Comparison of ENCODE assay signal across 21 mouse cellular contexts in the genomic region with DNA sequence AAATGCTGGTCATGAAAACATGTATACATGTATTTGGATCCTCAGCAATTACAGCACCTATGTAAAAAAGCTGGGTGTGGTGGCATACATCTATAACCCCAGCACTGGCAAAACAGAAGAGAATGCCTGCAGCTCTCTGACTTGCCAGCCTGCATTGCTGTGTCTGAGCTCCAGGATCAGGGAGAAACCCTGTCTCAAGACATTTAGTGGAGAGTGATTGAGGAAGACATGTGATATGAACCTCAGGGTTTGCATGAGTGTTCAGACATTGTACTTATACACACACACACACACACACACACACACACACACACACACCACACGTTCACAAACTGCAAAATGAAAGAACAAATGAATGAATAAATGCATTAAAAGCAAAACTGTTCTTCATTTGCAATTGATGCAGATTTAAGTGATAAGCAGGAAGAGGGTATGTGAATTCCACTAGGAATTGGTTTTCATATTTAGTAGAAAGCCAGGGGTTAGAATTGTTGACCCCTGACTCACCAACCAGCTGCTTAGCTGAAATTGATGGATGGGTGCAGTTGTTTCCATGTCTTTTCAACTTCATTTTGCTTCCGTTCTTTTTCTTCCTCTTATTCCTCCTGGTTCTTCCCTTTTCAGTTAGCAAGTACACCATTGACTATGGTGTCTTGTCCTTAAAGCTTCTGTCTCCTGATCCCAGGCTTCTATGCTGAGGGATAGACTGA. TPM values are rescaled to one million over a fixed set of nuclear protein-coding genes. Genes with fewer than 3 reads are reported as not detected.
DNase-seq lines count a peak whose midpoint lies in the region; ATAC-seq and TF ChIP-seq lines count a peak whose summit lies in the region.
"Had no signal": no experiment of that assay in that cellular context is flagged by ENCODE, and none has a peak within 500 bp of the region (broad histone marks: within the 10 kb centered on the region; RNA-seq: fewer than 3 reads in every experiment).

No protein-coding gene starts in this region.

- WGBS in kidney, postnatal 0 days, result 46% methylated on average over 2 of the region's 2 CpGs
- WGBS in neural tube, embryonic 15.5 days, result 35% methylated on average over 2 of the region's 2 CpGs
- WGBS in neural tube, embryonic 11.5 days, result 49% methylated on average over 2 of the region's 2 CpGs

- no peak for TF ChIP-seq CTCF in kidney, postnatal 0 days (IDR thresholded peaks at IDR 0.05; ENCODE audit: low read depth)

- no peaks in the 10 kb centered on the region for H3K36me3 ChIP-seq in kidney, postnatal 0 days (ENCODE audit: insufficient read depth, low read length)
- H3K36me3 ChIP-seq in neural tube, embryonic 15.5 days, result no peaks in the 10 kb centered on the region
- H3K36me3 ChIP-seq in neural tube, embryonic 11.5 days (ENCODE audit: control insufficient read depth, insufficient read depth, low read length), result no peaks in the 10 kb centered on the region
- H3K36me3 ChIP-seq: forebrain, embryonic 12.5 days; heart, embryonic 13.5 days; limb, embryonic 10.5 days; midbrain, embryonic 15.5 days had no signal

- H3K9me3 ChIP-seq in kidney, postnatal 0 days (replicated peaks; ENCODE audit: low read length), result no peaks in the 10 kb centered on the region
- H3K9me3 ChIP-seq in neural tube, embryonic 15.5 days (replicated peaks), result no peaks in the 10 kb centered on the region
- H3K9me3 ChIP-seq in neural tube, embryonic 11.5 days (ENCODE audit: control insufficient read depth, low read length), result no peaks in the 10 kb centered on the region
- H3K9me3 ChIP-seq: forebrain, embryonic 12.5 days; heart, embryonic 13.5 days; limb, embryonic 10.5 days; megakaryocyte, embryonic 14.5 days; midbrain, embryonic 15.5 days had no signal

- H3K4me3 ChIP-seq in kidney, postnatal 0 days (replicated peaks; ENCODE audit: low read depth, low read length), result no peak overlapping the region
- no peak overlapping the region for H3K4me3 ChIP-seq in neural tube, embryonic 15.5 days (replicated peaks)
- no peak overlapping the region for H3K4me3 ChIP-seq in neural tube, embryonic 11.5 days (ENCODE audit: low read depth, low read length)
- H3K4me3 ChIP-seq: forebrain, embryonic 12.5 days; heart, embryonic 13.5 days; limb, embryonic 10.5 days; megakaryocyte, embryonic 14.5 days; midbrain, embryonic 15.5 days had no signal

- H3K27me3 ChIP-seq in kidney, postnatal 0 days (ENCODE audit: insufficient read depth, low read length), result no peaks in the 10 kb centered on the region
- no peaks in the 10 kb centered on the region for H3K27me3 ChIP-seq in neural tube, embryonic 15.5 days (replicated peaks)
- H3K27me3 ChIP-seq in neural tube, embryonic 11.5 days (ENCODE audit: control insufficient read depth, insufficient read depth, low read length), result no peaks in the 10 kb centered on the region
- H3K27me3 ChIP-seq: forebrain, embryonic 12.5 days; heart, embryonic 13.5 days; megakaryocyte, embryonic 14.5 days; midbrain, embryonic 15.5 days had no signal

- no peak overlapping the region for H3K4me2 ChIP-seq in kidney, postnatal 0 days (ENCODE audit: low read length)
- no peak overlapping the region for H3K4me2 ChIP-seq in neural tube, embryonic 15.5 days
- no peak overlapping the region for H3K4me2 ChIP-seq in neural tube, embryonic 11.5 days (ENCODE audit: low read depth)
- H3K4me2 ChIP-seq: forebrain, embryonic 12.5 days; heart, embryonic 13.5 days; midbrain, embryonic 15.5 days had no signal

- DNase-seq in embryo, embryonic 11 days, result peak; percentile 32
- no peak for DNase-seq in embryo, embryonic 9.5 days (ENCODE audit: extremely low spot score)
- peak; percentile 33 for DNase-seq in kidney, postnatal 0 days (ENCODE audit: low spot score)
- no peak for DNase-seq in kidney, adult 18-20 months
- DNase-seq in neural tube, embryonic 10.5 days (ENCODE audit: extremely low spot score, low spot score), result peak; percentile 20
- DNase-seq in neural tube, embryonic 11.5 days (ENCODE audit: low spot score), result peak; percentile 32
- DNase-seq in cerebellum, adult 9-10 months, result no peak
- DNase-seq: adrenal gland, adult 8-10 months; cerebellum, adult 8-10 months; gastrocnemius, postnatal 14 days; heart, adult 18-20 months; liver, postnatal 0 days; right cerebral cortex, postnatal 4 days; thymus, postnatal 25 days had no signal

- no peak for ATAC-seq in kidney, postnatal 0 days (replicated peaks; ENCODE audit: low FRiP score, low read depth)
- no peak for ATAC-seq in neural tube, embryonic 15.5 days (ENCODE audit: low FRiP score)
- no peak for ATAC-seq in neural tube, embryonic 11.5 days (ENCODE audit: insufficient read depth, low FRiP score, low TSS enrichment)
- ATAC-seq: liver, postnatal 0 days; midbrain, embryonic 15.5 days had no signal

- H3K27ac ChIP-seq in kidney, postnatal 0 days, result no peak overlapping the region
- H3K27ac ChIP-seq in neural tube, embryonic 15.5 days (replicated peaks), result no peak overlapping the region
- no peak overlapping the region for H3K27ac ChIP-seq in neural tube, embryonic 11.5 days (ENCODE audit: low read depth, low read length)
- H3K27ac ChIP-seq: forebrain, embryonic 12.5 days; heart, embryonic 13.5 days; limb, embryonic 10.5 days; midbrain, embryonic 15.5 days; stomach, postnatal 0 days had no signal

- no peak overlapping the region for H3K9ac ChIP-seq in kidney, postnatal 0 days (ENCODE audit: low read depth, low read length)
- no peak overlapping the region for H3K9ac ChIP-seq in neural tube, embryonic 15.5 days (replicated peaks)
- no peak overlapping the region for H3K9ac ChIP-seq in neural tube, embryonic 11.5 days (ENCODE audit: low read length)
- H3K9ac ChIP-seq: forebrain, embryonic 12.5 days; heart, embryonic 13.5 days; liver, postnatal 0 days; midbrain, embryonic 15.5 days had no signal

- H3K4me1 ChIP-seq in kidney, postnatal 0 days (replicated peaks; ENCODE audit: insufficient read depth, low read length), result no peaks in the 10 kb centered on the region
- H3K4me1 ChIP-seq in neural tube, embryonic 15.5 days, result 0 out of 2 replicates have a peak, but pooled peaks cover 8% of the 10 kb centered on the region
- peaks cover 3% of the 10 kb centered on the region; the same call in 1 of the 2 replicates for H3K4me1 ChIP-seq in neural tube, embryonic 11.5 days (ENCODE audit: control insufficient read depth, insufficient read depth, low read length)
- H3K4me1 ChIP-seq: limb, embryonic 10.5 days; megakaryocyte, embryonic 14.5 days had no signal

RNA-seq across cellular contexts. Expression of gene Acvr2a, which starts 32.9 kb away (rescaled TPM):
- 12.2 and 12.8 TPM in 2 replicates for polyA plus RNA-seq in kidney, postnatal 0 days (2015; fragmentation: Nextera tagmentation; extraction: Ambion mirVana)
- polyA plus RNA-seq in neural tube, embryonic 15.5 days (2015; fragmentation: Nextera tagmentation; extraction: Ambion mirVana), result 38.3 and 45.2 TPM in 2 replicates
- polyA plus RNA-seq in neural tube, embryonic 11.5 days (2014; fragmentation: Nextera tagmentation; extraction: Ambion mirVana), result 45.6 and 50.0 TPM in 2 replicates

Comparison
In these comparisons a context has a peak if more than half of its experiments do, and no peak if none do; other contexts are left out.
1. DNase-seq: peak in embryo, embryonic 11 days (single experiment), kidney, postnatal 0 days (single experiment), neural tube, embryonic 10.5 days (single experiment) and neural tube, embryonic 11.5 days (single experiment); none in embryo, embryonic 9.5 days (single experiment), kidney, adult 18-20 months (single experiment) and cerebellum, adult 9-10 months (single experiment).